Mouse (Mus musculus) kidney, adult 11 months (tissue): ENCODE data around the gene Galns.

Source experiments
- DNase-seq: peaks from one replicate; pipeline ENCODE4 v3.0.0; 2022

Galns gene

GRCm38 (mm10) chr8:122564363-122565352, 46.6 kb downstream of the Galns start:
- no peak for DNase-seq

DNA sequence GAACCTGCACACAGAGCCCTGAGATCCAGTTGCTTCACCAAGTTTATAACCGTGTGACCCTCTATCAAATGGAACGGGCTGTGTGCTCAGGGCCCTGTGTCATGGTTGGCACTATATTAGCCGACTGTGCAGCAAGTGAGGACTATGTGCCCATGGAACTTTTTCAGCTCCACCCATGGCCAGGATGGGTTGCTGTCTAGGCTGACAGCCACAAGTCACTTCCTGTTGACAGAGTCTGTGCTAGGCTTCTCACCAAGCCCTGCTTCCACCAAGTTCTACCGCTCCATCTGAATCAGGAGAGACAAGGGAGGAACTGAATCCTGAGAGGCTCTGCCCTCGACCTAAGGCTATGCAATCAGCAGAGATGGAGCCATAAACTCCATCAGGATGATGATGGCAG, 50.1 kb downstream of the Galns start:
- DNase-seq = no peak

DNA sequence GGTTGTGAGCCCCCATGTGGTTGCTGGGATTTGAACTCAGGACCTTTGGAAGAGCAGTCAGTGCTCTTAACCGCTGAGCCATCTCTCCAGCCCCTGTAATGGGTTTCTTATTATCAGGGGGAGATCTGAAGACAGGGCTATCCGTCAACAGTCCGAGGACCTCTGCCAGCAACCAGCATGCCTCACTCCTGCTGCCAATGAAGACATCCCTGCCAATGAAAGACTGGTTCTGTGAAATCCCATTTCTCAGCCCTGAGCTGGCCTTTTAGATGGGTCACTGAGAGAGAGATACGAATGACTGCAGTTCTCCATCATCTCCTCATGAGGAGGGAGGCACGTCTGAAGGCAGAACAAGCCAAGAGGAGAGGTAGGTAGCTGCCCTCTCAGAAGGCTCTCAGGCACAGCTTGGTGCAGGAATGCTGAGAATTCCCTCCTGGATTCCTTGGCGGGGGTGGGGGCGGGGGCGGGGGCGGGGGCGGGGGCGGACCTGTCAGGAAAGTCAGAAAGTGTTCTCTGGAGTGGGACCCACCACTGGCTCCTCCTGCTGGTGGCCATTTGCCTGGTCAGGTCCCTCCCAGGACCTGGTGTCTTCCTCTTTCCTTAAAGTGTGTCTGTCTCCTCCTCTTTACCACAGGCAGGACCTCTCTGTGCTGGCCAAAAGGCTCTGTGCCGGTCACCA, 52.5 kb downstream of the Galns start:
- DNase-seq = no peak

DNA sequence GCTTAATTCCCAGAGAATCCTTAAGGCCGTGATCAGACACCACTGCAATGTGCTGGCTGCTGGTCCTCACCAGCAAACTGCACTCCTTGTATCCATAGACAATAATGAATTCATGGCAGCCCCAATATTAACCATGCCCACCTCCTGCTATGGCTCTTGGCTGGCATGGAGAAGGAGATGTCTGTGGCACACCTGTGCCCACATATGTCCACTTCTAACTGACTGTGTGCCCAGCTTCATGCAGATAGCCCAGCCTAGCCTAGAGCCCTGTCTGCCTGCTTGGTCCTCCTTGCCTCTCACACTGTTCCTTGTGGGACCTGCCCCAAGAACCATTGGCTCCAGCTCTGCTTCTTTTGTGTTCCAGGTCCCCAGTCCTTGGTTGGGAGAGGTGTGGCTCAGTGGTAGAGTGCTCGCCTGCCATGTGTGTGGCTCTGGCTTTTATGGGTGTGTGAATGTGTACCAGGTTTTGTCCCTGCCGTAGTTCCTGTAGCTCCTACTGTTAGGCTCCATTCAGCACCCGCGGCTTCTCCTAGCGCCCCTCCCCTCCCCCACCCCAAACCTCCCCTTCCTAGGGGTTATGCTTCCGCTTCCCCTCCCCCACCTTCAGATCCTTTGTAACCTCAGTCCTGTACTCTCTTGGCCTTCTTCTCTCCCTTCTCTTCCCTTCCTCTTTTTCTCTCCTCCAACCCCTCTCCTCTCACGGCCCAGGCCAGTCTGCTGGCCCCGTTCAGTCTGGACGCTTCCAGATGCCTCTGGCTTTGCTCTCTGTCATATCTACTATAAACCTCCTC, 53.8 kb downstream of the Galns start:
- no peak for DNase-seq

- DNase-seq = peak; percentile 56
Observed at GRCm38 (mm10) chr8:122556030-122557009, 54.9 kb downstream of the Galns start.

DNA sequence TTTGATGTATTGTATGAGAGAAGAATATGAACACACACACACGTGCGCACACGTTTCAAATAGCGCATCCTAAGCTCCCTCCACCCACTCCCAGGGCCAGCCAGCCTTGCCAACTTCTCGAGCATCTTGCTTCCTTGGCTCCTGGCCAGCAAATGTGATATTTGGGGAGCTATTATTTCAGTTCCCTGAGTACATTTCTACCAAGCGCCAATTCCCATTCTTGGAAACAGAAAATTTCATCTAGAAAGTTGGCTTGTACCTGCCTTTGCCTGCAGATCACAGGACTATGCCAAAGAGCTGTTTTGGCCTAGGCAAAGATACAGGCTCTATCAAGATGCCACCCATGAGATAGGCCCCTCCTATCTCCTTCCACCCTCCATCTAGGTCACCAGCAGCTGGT, 56.5 kb downstream of the Galns start:
- no peak for DNase-seq

GRCm38 (mm10) chr8:122551265-122552051, 59.8 kb downstream of the Galns start, which contains the start of gene Piezo1:
TSS of gene Piezo1 (minus strand) at chr8:122551329.
- peak; percentile 90 for DNase-seq

GRCm38 (mm10) chr8:122550995-122551264, 60.3 kb downstream of the Galns start:
- peak; percentile 41 for DNase-seq

DNA sequence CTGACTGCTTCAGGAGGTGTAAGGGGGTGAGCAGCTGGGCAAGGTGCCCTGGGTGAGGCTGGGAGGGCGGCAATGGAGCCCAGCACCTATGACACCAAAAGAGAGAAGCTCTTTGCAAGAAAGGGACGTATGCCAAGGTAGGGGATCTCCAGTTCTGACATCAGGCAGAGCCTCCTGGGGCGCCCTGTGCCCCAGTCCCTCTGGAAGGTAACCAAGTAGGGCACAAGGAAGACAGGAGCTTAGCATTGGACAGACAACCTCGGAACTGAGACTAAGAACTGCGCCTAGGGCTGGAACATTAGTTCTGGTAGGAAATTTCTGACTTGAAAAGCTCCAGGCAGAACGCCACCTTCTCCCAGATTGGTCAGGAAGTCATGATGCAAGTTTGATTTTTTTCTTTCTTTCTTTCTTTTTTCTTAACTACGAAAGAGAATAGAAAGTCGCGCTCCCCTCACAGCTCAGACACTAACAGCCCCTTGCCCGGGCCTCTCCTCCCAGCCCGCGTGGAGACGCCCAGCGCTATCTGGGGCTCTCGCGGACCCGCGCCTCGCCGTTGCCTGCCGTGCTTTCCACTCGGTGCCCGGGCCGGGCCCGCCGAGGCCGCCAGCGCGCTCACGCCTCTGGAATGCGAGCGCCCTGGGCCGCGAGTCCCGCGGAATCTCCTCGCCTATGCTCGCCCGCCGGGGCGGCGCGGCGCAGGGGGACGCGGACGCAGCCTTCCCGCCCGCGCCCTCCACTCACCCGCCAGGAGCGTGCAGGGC, 60.8 kb downstream of the Galns start:
- peak; percentile 52 for DNase-seq

GRCm38 (mm10) chr8:122548891-122549439, 62.3 kb downstream of the Galns start:
- no peak for DNase-seq

- DNase-seq = no peak
Observed at GRCm38 (mm10) chr8:122548331-122548730, 62.9 kb downstream of the Galns start.

- peak; percentile 53 for DNase-seq
Observed at GRCm38 (mm10) chr8:122547815-122548214, 63.4 kb downstream of the Galns start.

- DNase-seq = peak; percentile 90
Observed at GRCm38 (mm10) chr8:122546811-122547453, 64.3 kb downstream of the Galns start.

- DNase-seq = no peak
Observed at GRCm38 (mm10) chr8:122546066-122546755, 65.1 kb downstream of the Galns start.

- DNase-seq = no peak
Observed at GRCm38 (mm10) chr8:122544138-122544537, 67.1 kb downstream of the Galns start.

DNA sequence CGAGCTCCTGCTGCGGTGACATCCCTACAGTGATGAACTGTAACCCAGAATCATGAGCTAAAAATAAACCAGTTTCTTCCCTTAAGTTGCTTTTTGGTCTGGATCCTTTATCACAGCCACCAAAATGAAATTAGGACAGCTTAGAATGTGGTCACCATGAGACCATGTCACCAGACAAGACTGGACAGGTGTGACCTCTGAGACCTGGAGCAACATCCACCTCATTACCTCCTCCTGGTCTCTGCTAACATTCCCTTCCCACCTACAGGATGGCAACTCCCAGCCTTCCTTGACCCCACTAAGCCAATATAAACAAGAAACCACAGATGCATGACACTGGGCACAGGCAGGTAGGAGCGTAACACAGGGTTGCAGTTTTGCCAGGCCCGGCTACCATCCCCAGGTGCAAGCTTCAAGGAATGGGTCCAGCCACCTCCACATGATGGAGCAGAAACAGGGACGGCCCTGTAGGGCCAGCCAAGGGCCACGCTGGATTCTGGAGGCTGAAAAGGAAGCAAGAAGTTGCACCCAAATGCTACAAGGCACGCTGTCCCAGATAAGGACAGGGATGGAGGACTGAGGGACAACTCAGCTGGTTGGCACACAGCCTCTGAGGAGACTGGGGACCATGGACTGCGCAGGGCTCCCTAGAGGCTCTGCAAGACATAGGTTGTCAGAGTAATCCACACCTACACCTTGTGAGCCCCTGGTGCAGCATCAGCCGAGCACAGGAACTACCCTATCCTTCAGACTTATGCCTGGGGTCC, 72.8 kb downstream of the Galns start:
- no peak for DNase-seq

DNA sequence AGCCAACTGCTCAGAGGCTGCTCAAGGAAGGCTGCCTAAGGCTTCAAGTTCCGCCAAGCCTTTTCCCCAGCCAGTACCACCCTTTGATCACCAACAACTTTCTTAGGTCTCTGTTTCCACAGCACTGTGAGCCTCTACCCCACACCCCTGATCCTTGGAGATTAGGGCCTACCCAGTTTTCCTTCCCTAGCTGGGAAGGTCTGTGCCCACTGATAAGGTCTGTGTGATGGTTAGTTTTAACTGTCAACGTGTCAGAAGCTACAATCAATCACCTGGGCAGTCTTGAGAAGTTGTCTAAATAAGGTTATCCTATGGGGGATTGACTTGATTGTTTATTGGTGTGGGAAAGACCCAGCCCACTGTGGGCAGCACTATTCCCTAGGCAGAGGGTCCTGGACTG, 73.5 kb downstream of the Galns start:
- DNase-seq = no peak

GRCm38 (mm10) chr8:122537033-122537432, 74.2 kb downstream of the Galns start:
- DNase-seq = peak; percentile 71
